In the genomic region with DNA sequence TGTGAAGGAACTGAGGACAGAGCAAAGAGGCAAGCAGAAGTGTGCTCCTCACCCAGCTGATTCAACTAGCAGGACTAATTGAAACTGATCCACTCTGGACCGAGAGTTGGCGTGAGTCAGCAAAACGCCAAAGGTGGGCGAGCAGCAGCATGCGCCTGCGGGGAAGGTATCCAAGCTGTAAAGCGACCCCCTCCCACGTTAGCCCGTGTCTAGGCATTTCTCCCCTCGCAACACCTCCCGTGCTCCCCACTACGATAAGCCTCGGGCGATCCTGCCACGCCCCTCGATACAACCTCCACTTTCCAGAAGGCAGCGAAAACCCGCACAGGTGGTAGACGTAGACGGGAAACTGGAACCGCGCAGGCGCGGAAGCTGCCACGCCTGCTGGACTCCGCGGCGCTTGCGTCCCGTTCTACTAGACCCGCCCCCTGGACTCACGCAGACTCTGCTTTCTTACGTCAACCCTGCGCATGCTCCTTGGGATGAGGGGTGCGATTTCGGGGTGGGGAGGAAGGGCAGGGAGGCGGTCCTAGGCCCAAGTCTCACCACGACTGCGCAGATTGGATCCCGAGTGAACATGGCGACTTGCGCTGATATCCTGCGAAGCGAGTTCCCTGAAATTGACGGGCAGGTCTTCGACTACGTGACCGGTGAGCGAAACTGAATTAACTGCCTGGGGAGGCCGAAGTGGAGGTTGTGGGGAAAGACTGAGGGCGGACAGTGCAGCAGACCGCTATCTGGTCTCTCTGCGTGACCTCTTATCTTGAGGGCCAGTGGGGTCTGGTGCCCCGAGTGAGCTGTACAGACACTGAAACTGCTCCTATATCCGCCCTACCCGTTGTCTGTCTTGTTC, we compare ENCODE assay signal across 8 mouse cellular contexts. TPM values are rescaled to one million over a fixed set of nuclear protein-coding genes. Genes with fewer than 3 reads are reported as not detected.
DNase-seq lines count a peak whose midpoint lies in the region; ATAC-seq and TF ChIP-seq lines count a peak whose summit lies in the region.

Gene Abcf3, plus strand, starts transcription at position 482 of the 853 bp plus-strand sequence.

- peak within 1 kb of the TSS; percentile 73 for H3K9ac ChIP-seq in kidney, embryonic 14.5 days (ENCODE audit: low read depth, low read length)
- peak within 1 kb of the TSS; percentile 88 for H3K9ac ChIP-seq in limb, embryonic 15.5 days

- H3K27ac ChIP-seq in bone marrow macrophage, adult 2 months (ENCODE audit: insufficient read depth, low read depth, low read length): peak within 1 kb of the TSS; percentile 35
- H3K27ac ChIP-seq in embryonic fibroblast, embryonic 13.5 days (ENCODE audit: insufficient read depth, low read length): peak within 1 kb of the TSS; percentile 63
- H3K27ac ChIP-seq in kidney, embryonic 14.5 days (ENCODE audit: low read depth, low read length): peak within 1 kb of the TSS; percentile 25; the same call in 1 of the 2 replicates
- peak within 1 kb of the TSS; percentile 85 for H3K27ac ChIP-seq in limb, embryonic 15.5 days

- ATAC-seq in kidney, embryonic 14.5 days (ENCODE audit: low FRiP score, low TSS enrichment): peak; percentile 99
- peak; percentile 97 for ATAC-seq in limb, embryonic 15.5 days (ENCODE audit: insufficient number of reproducible peaks, low FRiP score, low TSS enrichment, low read depth)

- no peaks in the 10 kb centered on the region for H3K27me3 ChIP-seq in kidney, embryonic 14.5 days (ENCODE audit: control insufficient read depth, insufficient read depth, low read length)
- no peaks in the 10 kb centered on the region for H3K27me3 ChIP-seq in limb, embryonic 15.5 days

- H3K4me3 ChIP-seq in bone marrow macrophage, adult 2 months (ENCODE audit: insufficient read depth, low read length): peak within 1 kb of the TSS; percentile 87
- peak within 1 kb of the TSS; percentile 80 for H3K4me3 ChIP-seq in embryonic fibroblast, embryonic 13.5 days (ENCODE audit: insufficient read depth, low read length)
- H3K4me3 ChIP-seq in kidney, embryonic 14.5 days (ENCODE audit: low read length): peak within 1 kb of the TSS; percentile 74
- peak within 1 kb of the TSS; percentile 86 for H3K4me3 ChIP-seq in limb, embryonic 15.5 days

- peaks cover 6% of the 10 kb centered on the region for H3K4me1 ChIP-seq in bone marrow macrophage, adult 2 months (ENCODE audit: control insufficient read depth, insufficient read depth, low read length)
- H3K4me1 ChIP-seq in embryonic fibroblast, embryonic 13.5 days (ENCODE audit: control insufficient read depth, insufficient read depth, low read length): no peaks in the 10 kb centered on the region
- H3K4me1 ChIP-seq in kidney, embryonic 14.5 days (ENCODE audit: control insufficient read depth, insufficient read depth, low read length): peaks cover 11% of the 10 kb centered on the region; the same call in 1 of the 2 replicates
- peaks cover 19% of the 10 kb centered on the region for H3K4me1 ChIP-seq in limb, embryonic 15.5 days

- DNase-seq in A20 (ENCODE audit: low read depth, low spot score): peak; percentile 100
- DNase-seq in heart, adult 9 months (ENCODE audit: low spot score in 2 of 2): peak; percentile 99
- peak; percentile 97 for DNase-seq in monocyte, adult 2 months (ENCODE audit: low read depth in 1 of 2, low spot score in 2 of 2)
- peak; percentile 99 for DNase-seq in spleen, postnatal 36 days (ENCODE audit: low spot score in 2 of 2)

- H3K4me2 ChIP-seq in kidney, embryonic 14.5 days (replicated peaks; ENCODE audit: low read depth, low read length): peak within 1 kb of the TSS; percentile 61
- peak within 1 kb of the TSS; percentile 82 for H3K4me2 ChIP-seq in limb, embryonic 15.5 days

- WGBS in kidney, embryonic 14.5 days: under 1% methylated on average over 56 of the region's 56 CpGs
- WGBS in limb, embryonic 15.5 days: under 1% methylated on average over 56 of the region's 56 CpGs

- TF ChIP-seq POLR2A in bone marrow macrophage, adult 2 months (IDR thresholded peaks at IDR 0.05; ENCODE audit: borderline replicate concordance, low read depth, low read length): 0 out of 2 replicates have a peak, but pooled peaks have one; percentile 69
- TF ChIP-seq POLR2A in embryonic fibroblast, embryonic 13.5 days (IDR thresholded peaks at IDR 0.05; ENCODE audit: low read depth, low read length): peak; percentile 91

- no peak for TF ChIP-seq CTCF in bone marrow macrophage, adult 2 months (IDR thresholded peaks at IDR 0.05; ENCODE audit: low read depth, low read length)
- TF ChIP-seq CTCF in embryonic fibroblast, embryonic 13.5 days (IDR thresholded peaks at IDR 0.05; ENCODE audit: borderline replicate concordance, insufficient read depth, low read length): no peak

- H3K36me3 ChIP-seq in kidney, embryonic 14.5 days (ENCODE audit: control insufficient read depth, insufficient read depth, low read length): peaks cover 55% of the 10 kb centered on the region
- H3K36me3 ChIP-seq in limb, embryonic 15.5 days: peaks cover 56% of the 10 kb centered on the region

- H3K9me3 ChIP-seq in kidney, embryonic 14.5 days (ENCODE audit: control insufficient read depth, low read length): no peaks in the 10 kb centered on the region
- no peaks in the 10 kb centered on the region for H3K9me3 ChIP-seq in limb, embryonic 15.5 days

RNA-seq across cellular contexts. Expression of gene Abcf3, which starts in this region (rescaled TPM):
- polyA plus RNA-seq in bone marrow macrophage, adult 2 months (2012; ENCODE audit: insufficient read depth, insufficient read length, missing spikeins): 53.5 and 74.8 TPM in 2 replicates
- polyA plus RNA-seq in embryonic fibroblast, embryonic 13.5 days (2011; ENCODE audit: insufficient read length, low read depth, missing spikeins): 50.9 and 53.2 TPM in 2 replicates
- 42.6 and 44.5 TPM in 2 replicates for polyA plus RNA-seq in kidney, embryonic 14.5 days (2014; fragmentation: Nextera tagmentation; extraction: Ambion mirVana)
- 60.0 and 60.3 TPM in 2 replicates for polyA plus RNA-seq in limb, embryonic 15.5 days (2015; fragmentation: Nextera tagmentation; extraction: Ambion mirVana)

Comparison
In these comparisons a context has a peak if more than half of its experiments do, and no peak if none do; other contexts are left out.
1. Peak in every context shown above with its lines: DNase-seq, ATAC-seq, H3K4me3 ChIP-seq and H3K27ac ChIP-seq.
2. H3K27ac ChIP-seq: peak in every context shown above with its lines; median percentile 85 in limb, embryonic 15.5 days; 63 in embryonic fibroblast, embryonic 13.5 days; 35 in bone marrow macrophage, adult 2 months; 25 in kidney, embryonic 14.5 days.